Mouse (Mus musculus) urinary bladder, postnatal 36 days (tissue): ENCODE measurements around the gene Gm28041.
"Not testable (repeated sequence)": the region's sequence is repeated elsewhere in the genome, so short reads cannot be mapped to it uniquely, and the experiment has no call there.

Experiments
- DNase-seq, 2 experiments: peaks; one replicate each; pipeline ENCODE4 v3.0.0; 2022; ENCODE audit warnings: low spot score in 2 of 2, mixed read lengths in 1 of 2

Gene Gm28041

DNA sequence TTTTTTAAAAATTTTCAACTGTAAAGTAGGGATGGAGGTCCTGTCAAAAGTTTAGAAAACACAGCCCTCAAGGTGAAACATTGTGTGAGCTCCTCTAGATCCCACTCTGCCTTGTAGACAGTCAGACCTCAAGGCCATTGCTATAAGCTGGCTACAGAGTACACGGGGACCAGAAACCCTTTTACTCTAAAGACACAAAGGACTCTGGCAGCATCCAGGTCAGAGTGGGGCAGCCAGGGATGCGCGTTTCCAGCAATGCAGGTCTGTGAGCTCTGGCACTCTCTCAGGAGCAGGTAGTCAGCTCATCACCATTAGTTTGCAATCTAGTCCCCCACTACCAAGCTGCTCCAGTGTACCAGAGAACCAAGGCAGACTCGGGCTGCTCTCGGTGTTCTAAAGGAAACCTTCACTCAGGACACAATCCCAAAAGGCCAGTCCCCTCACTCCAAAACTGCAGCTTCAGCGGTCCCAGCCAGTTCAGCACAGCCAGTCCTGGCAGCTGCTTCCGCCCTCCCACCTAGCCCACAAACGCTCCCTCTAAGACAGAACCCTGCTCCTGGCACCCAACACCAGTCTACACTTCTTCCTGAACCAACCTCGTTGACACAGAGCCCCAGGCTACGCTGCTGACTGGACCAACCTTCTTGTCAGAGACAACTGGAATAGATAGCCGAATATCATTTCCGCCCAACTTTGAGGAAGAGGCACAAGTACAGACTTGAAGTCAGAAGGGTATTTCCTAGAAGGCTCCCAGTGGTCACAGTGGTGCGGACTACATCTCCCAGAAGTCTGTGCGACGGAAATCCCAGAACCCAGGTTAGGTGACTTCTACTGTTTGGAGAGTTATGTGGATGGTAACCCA, at the start of gene Gm28041, which contains the start of gene Zfp456:
Gene Gm28041, minus strand, starts transcription at position 684 of the 862 bp plus-strand sequence.
Gene Zfp456, minus strand, starts transcription at position 761 of the 862 bp plus-strand sequence.
- peak; percentile 71 to 79 for DNase-seq

GRCm38 (mm10) chr13:67422532-67422931, 47.0 kb upstream of the Gm28041 start:
- DNase-seq = not testable (repeated sequence)

DNA sequence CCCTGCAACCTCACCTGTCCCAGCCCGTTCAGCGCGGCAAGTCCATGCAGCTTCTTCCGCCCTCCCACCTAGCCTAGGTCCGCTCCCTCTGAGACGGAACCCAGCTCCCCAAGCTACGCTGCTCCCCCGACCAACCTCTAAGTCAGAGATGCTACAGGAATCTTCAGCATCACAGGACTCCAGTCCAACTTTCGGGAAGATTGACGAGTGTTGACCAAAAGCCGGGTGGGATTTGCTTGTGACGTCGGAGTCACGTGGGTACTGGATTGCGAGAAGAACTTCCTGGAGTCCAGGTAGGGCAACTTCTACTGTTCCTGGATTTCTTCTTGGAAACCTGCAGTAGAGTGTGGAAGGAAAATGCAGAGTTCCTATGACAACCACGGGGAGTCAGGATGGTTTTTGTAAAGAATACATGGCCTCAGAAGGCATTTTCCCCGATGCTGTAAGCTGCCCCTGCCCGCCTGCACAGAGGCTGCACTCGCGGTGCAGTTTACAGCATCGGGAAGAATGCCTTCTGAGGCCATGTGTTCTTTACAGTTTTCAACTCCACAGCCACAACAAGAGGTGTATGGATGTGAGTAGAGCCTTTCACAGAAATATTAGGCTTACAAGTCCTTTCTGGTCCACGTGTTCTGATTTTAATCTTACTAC, 45.8 kb upstream of the Gm28041 start, which contains the start of gene Zfp459:
Gene Zfp459, minus strand, starts transcription at position 212 of the 651 bp plus-strand sequence.
- DNase-seq = peak; percentile 30 to 53

GRCm38 (mm10) chr13:67420558-67421206, 45.1 kb upstream of the Gm28041 start:
- DNase-seq = no peak

DNA sequence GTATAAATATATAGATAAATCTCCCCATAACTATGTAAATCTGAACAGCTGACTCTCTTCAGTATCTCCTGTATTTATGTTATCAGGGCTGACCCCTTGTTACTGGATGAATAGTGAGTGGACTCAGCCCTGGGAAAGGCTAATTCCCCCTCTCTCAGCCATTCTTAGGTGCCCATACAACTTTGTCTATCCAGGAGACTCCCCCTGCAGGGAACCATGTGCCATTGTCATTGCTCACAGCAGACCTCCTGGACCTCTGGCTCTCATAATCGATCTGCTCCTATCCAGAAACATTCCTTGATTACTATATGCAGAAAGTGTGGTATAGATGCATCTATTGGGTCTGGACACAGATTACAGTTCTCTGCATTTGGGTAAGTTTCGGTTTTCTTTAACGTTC, 41.3 kb upstream of the Gm28041 start:
- no peak for DNase-seq

DNA sequence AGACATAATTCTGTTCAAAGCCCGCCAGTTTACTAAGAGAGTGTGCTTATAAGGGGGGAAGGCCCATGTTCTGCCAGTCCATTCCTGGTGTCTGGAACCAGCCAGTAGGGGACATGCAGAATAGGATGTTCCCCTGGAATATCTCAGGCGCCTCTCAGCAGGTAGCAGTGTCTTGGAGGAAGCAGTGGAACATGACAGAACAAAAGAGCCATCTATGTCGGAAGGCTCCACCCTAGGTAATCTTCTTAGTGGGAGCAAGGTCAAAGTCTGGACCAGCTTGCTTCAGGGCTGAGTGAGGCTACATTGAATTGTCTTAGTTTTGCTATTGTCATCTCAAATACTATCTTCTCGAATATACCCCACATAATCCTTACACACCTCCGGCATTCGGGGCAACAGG, 40.2 kb upstream of the Gm28041 start:
- DNase-seq = no peak

DNA sequence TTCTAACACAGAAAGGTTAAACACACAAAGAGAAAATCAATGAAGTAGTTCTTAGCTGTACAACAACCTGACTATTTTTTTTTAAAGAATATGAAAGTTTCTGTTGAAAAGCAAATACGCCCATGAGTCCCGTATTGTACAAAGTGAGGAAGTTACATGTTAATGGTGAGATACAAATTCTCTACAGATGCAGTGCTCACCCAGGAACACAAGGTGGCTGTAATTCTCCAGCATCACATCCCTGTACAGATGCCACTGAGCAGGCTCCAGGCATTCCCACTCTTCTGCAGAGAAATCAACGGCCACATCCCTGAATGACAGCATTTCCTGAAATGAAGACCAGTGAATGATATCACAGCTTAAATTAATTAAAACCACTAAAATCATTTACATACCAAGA, 38.1 kb upstream of the Gm28041 start:
- not testable (repeated sequence) for DNase-seq

GRCm38 (mm10) chr13:67399183-67399903, 23.8 kb upstream of the Gm28041 start, which contains the start of gene Zfp429:
Gene Zfp429 (minus strand): TSS chr13:67399819.
- peak; percentile 68 to 70 for DNase-seq

- DNase-seq = not testable (repeated sequence)
These were observed 722 bp upstream of the Gm28041 start for GRCm38 (mm10) chr13:67376255-67376654.

- DNase-seq = peak; percentile 92 to 93
These were observed 15.3 kb downstream of the Gm28041 start, which contains the start of the genes Gm28044 and Zfp953 for GRCm38 (mm10) chr13:67360131-67360744. Gene Gm28044 (minus strand): TSS chr13:67360536. Gene Zfp953 (minus strand): TSS chr13:67360605.

DNA sequence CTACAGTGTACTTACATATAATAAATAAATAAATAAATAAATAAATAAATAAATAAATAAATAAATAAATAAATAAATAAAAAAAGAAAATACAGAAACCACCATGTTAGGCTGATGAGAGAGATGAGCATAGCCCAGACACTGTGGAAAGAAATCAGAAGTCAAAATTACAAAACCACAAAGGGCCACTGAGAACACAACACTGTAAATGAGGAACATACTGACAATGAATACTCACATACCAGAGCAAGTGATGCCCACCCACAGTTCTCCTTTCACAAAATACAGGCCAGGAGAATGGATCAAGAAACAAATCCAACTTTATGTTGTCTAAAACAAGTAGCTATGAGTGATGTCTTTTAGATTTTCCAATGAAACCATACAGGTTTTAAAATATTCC, 23.7 kb downstream of the Gm28041 start:
- no peak for DNase-seq

- DNase-seq = no peak
These were observed 32.1 kb downstream of the Gm28041 start for GRCm38 (mm10) chr13:67343422-67343821.

DNA sequence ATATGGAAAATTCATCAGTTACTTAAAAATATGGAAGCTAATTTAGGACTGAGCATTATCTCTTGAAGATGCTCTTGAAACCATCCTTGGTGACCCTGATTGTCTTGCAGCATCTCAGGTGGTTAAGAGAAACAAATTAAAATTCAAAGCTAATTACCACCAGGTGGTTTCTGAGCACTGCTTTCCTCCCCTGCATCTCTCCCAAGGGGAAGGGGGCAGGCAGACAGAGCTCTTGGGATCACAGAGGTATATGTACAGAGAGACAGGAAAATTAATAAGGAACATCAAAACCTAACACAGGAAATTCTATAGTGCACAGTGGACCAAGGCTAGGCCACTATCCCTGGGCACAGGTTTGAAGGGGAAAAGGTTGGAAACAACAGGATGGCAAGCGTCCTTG, 42.7 kb downstream of the Gm28041 start:
- DNase-seq = no peak

DNA sequence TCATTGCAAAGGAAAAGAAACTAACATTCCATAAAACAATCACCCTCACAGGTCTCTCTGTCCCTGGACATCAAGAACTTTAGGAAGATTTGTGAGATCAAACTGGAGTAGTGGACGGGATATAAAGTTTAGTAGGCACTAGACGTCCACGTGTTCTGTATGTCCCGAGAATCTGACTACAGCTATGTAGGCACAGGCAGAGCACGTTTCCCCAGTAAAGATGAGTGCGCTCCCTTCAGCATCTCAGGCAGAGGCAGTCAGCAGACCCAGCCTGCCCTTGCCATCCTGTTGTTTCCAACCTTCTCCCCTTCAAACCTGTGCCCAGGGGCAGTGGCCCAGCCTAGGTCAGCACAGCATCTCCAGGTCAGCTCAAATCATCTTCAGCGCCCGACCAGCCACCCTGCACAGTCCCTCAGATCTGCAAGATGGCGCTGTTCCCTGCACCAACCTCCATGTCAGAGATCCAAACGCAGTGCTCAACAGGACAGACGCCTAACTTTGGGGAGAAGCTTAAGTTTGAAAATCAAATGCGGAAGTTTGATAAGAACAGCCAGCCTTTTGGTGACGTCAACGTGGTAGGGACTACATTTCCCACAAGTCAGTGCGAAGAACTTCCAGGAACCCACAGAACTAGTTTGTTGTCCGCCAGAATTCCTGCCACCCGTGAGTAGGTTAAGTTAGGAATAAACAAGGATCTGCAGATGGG, 43.4 kb downstream of the Gm28041 start, which contains the start of gene Zfp595:
Gene Zfp595, minus strand, starts transcription at position 552 of the 706 bp plus-strand sequence.
- DNase-seq = peak; percentile 84 to 87

DNA sequence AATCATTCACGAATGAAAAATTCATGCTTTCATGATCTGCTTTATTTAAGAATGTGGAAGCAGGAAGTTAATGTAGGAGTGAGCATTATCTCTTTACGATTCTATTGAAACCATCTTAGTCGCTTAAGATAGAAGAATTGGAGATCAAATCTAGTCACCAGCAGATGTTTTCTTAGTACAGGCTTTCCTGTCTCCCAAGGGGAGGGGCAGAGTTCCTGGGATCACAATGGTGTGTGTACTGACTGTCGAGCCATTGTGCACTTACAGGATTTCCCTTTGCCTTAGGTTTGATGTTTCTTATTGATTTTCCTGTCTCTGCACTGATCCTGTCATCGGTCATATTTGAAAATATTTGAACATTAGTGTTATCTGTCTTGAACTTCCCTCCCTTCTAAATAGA, 68.8 kb downstream of the Gm28041 start:
- no peak for DNase-seq

DNA sequence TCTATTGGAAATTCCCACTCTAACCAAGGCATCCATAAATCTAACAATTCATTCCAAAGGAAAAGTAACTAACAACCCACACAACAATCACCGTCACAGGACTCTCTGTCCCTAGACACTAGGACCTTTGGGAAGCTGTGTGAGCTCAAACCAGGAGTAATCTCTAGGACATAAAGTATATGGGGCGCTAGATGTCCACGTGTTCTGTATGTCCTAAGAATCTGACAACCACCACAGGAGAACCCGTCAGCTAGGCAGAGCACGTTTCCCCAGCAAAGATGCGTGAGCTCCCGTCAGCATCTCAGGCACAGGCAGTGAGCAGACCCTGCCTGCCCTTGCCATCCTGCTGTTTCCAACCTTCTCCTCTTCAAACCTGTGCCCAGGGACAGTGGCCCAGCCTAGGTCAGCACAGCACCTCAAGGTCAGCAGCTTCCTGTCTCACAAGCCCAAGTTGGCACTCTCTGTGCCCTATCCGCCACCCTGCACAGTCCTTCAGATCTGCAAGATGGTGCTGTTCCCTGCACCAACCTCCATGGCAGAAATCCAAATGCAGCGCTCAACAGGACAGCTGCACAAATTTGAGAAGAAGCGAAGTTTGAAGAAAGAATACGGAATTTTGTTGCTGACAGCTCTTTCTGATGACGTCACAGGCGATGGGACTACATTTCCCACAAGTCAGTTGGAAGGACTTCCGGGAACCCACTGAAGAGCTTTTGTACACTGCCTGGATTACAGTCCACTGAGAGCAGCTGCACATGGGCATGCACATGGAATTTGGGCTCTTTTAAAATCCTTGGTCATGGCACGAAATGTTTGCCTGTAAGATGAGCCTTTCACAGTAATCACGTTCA, 69.5 kb downstream of the Gm28041 start, which contains the start of gene Zfp457:
Gene Zfp457, minus strand, starts transcription at position 664 of the 851 bp plus-strand sequence.
- peak; percentile 86 to 89 for DNase-seq
